Mouse (Mus musculus) heart, postnatal 0 days (tissue): Measurements from ENCODE around the gene Iars2. TPM values are rescaled to one million over a fixed set of nuclear protein-coding genes. Genes with fewer than 3 reads are reported as not detected.

Experiments used
- ATAC-seq: fragments of 200-750 bp; cut with Nextera tagmentation; 2 replicates; pipeline ENCODE4 v1.8.0; 2017; ENCODE audit warnings: low read depth, moderate number of reproducible peaks, moderate library complexity; ENCODE audit not compliant: insufficient read depth
- DNase-seq: peaks from one replicate; pipeline ENCODE4 v3.0.0-alpha.2; 2016; ENCODE audit warnings: low spot score
- H3K27ac ChIP-seq: fragments of 300-500 bp; sonication (generic); 2 replicates; pipeline ENCODE4 v1.5.1; 2014; ENCODE audit warnings: low read depth, mild to moderate bottlenecking
- H3K27me3 ChIP-seq: fragments of 300-500 bp; sonication (generic); 2 replicates; pipeline ENCODE4 v1.6.1; 2014; ENCODE audit warnings: low read length, mixed read lengths; ENCODE audit not compliant: control insufficient read depth, insufficient read depth
- H3K36me3 ChIP-seq: fragments of 300-500 bp; sonication (generic); replicated peaks from 2 replicates; pipeline ENCODE4 v1.6.1; 2014; ENCODE audit warnings: low read length, mixed read lengths; ENCODE audit not compliant: control insufficient read depth, insufficient read depth
- H3K4me1 ChIP-seq: fragments of 300-500 bp; sonication (generic); 2 replicates; pipeline ENCODE4 v1.6.1; 2014; ENCODE audit warnings: antibody characterized with exemption; ENCODE audit not compliant: control insufficient read depth, insufficient read depth
- H3K4me2 ChIP-seq: fragments of 300-500 bp; sonication (generic); 2 replicates; pipeline ENCODE4 v1.6.1; 2014; ENCODE audit warnings: low read depth, mild to moderate bottlenecking, low read length, moderate library complexity
- H3K4me3 ChIP-seq: fragments of 300-500 bp; sonication (generic); 2 replicates; pipeline ENCODE4 v1.5.1; 2014; ENCODE audit warnings: low read depth, low read length
- H3K9ac ChIP-seq: fragments of 300-500 bp; sonication (generic); replicated peaks from 2 replicates; pipeline ENCODE4 v1.6.1; 2014; ENCODE audit warnings: low read depth, low read length, mixed read lengths
- H3K9me3 ChIP-seq: fragments of 300-500 bp; sonication (generic); replicated peaks from 2 replicates; pipeline ENCODE4 v1.6.1; 2016; ENCODE audit warnings: low read length; ENCODE audit not compliant: control insufficient read depth
- CTCF ChIP-seq: IDR thresholded peaks from 2 replicates; pipeline ENCODE4 v1.5.1; 2016; ENCODE audit warnings: antibody characterized with exemption, control low read depth, low read depth
- EP300 ChIP-seq: IDR thresholded peaks from 2 replicates; pipeline ENCODE4 v1.6.1; 2016; ENCODE audit warnings: antibody characterized with exemption, low read depth
- WGBS: fragments of 180-500 bp; shearing (Covaris S2); extraction: QIAGEN DNeasy Blood & Tissue Kit; methylation state at CpG from one replicate; pipeline ENCODE4 v1.1.7; 2014; 5-methylcytosine and 5-hydroxymethylcytosine counted together
- polyA plus RNA-seq: library from polyadenylated mRNA; unstranded; fragments of >200 nt; fragmentation: Nextera tagmentation; extraction: Ambion mirVana; gene quantifications from 2 replicates; pipeline ENCODE4 v1.2.1, GENCODE M21; 2015
- total RNA-seq: library from RNA; depleted of rRNA; stranded (reverse); fragments of >200 nt; gene quantifications from 2 replicates; pipeline ENCODE4 v1.2.3, GENCODE M21; 2014; ENCODE audit warnings: low replicate concordance

Iars2 gene
- total and polyA plus RNA-seq, 2 experiments from 2014 or later: 38.9 to 102 TPM

DNA sequence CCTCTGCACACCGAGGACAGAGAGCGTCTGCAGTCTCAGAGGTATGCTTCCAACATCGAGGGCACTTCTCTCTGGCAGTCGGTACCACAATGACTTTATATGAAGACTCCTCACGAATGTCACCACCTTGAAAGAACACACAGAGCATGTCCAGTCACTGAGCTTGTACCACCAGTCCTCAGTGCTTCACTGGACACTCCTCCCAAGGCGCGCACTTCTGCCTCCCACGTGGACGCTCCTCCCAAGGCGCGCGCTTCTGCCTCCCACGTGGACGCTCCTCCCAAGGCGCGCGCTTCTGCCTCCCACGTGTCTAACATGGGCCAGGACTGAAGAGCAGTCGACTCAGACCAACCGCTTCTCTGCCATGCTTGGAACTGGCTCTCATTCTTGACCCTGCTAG is 42.1 kb downstream of the Iars2 start:
- Histone ChIP-seq H3K9me3 (no peaks in the 10 kb centered on the region), H3K4me3 (no peak overlapping the region), H3K4me1 (peaks cover 8% of the 10 kb centered on the region), H3K27me3 (no peaks in the 10 kb centered on the region), H3K36me3 (peaks cover 70% of the 10 kb centered on the region), H3K27ac (no peak overlapping the region), H3K9ac (no peak overlapping the region), H3K4me2 (no peak overlapping the region)
- ATAC-seq: no peak
- TF ChIP-seq EP300 (no peak), CTCF (no peak)
- DNase-seq: no peak
- 79% methylated on average over 20 of the region's 20 CpGs for WGBS

DNA sequence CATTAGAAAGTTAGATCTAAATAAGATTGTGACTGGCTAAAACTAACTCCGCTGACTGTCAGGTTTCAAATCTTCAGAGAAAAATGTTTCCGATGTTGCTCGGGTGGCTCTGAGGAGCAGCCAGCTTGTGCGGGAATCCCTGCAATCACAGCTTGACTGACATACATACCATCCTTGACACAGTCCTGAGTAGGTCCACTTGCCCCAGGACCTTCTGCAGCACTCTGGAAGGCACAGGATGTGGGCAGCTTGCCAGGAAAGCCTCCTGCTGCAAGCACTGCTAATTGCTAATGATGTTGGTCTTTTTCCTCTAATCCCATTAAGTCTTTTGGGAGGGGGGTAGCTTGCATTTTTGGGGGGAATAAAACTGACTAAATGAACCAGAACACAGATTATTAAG is 44.0 kb downstream of the Iars2 start:
- peak; percentile 40 for DNase-seq
- Histone ChIP-seq H3K36me3 (peaks cover 68% of the 10 kb centered on the region), H3K4me3 (no peak overlapping the region), H3K27ac (peak overlapping the region; percentile 20; the same call in 1 of the 2 replicates), H3K27me3 (no peaks in the 10 kb centered on the region), H3K9ac (no peak overlapping the region), H3K4me1 (peaks cover 8% of the 10 kb centered on the region), H3K4me2 (no peak overlapping the region), H3K9me3 (no peaks in the 10 kb centered on the region)
- no peak for TF ChIP-seq EP300
- 0 out of 2 replicates have a peak, but pooled peaks have one; percentile 2 for TF ChIP-seq CTCF
- 30% methylated on average over 4 of the region's 4 CpGs for WGBS
- peak; percentile 64 for ATAC-seq

DNA sequence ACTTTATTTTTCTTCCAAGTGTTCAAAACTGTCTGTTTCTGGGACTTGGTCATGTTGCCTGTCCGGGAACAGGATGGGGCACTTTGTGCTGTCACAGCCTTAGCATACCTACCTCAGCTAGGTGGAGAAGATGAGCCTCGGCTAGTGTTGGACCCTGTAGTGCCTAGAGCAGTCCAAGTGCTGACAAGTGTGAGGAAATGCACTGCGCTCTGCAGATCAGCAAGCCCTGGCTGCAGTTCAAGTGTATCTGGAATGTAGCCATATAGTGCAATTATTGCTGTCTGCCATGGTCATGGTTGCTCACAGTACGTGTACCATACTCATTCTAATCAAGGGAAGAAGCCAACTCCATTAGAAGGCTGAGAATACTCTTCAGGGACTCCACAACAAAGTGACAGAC is 44.5 kb downstream of the Iars2 start:
- 6% methylated on average over 4 of the region's 4 CpGs for WGBS
- H3K4me1 ChIP-seq: peaks cover 8% of the 10 kb centered on the region
- H3K9me3 ChIP-seq: no peaks in the 10 kb centered on the region
- no peaks in the 10 kb centered on the region for H3K27me3 ChIP-seq
- H3K9ac ChIP-seq: no peak overlapping the region
- H3K4me2 ChIP-seq: no peak overlapping the region
- DNase-seq (peak; percentile 85), ATAC-seq (peak; percentile 88)
- H3K27ac ChIP-seq: peak overlapping the region; percentile 20; the same call in 1 of the 2 replicates
- peaks cover 69% of the 10 kb centered on the region for H3K36me3 ChIP-seq
- H3K4me3 ChIP-seq: no peak overlapping the region
- TF ChIP-seq EP300 (no peak), CTCF (no peak)

DNA sequence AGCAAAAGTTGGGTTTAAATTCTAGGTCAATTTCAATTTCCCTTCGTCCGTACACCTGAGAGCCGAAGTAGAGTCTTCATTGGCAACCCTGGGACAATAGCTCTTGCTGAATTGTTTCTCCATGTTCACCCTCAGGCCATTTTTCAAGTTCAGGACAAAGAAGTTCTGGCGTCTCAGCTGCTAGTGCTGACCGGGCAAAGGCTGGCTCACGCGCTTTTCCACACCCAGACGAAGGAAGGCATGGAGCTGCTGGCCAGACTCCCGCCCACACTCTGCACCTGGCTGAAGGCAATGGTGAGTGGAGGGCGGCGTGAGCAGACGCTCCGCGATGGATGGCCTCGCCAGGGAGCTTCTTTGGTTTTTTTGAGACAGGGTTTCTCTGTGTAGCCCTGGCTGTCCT is 45.9 kb downstream of the Iars2 start:
- H3K36me3 ChIP-seq: peaks cover 80% of the 10 kb centered on the region
- no peaks in the 10 kb centered on the region for H3K27me3 ChIP-seq
- WGBS: 91% methylated on average over 15 of the region's 15 CpGs
- no peak for ATAC-seq
- no peaks in the 10 kb centered on the region for H3K9me3 ChIP-seq
- no peak for DNase-seq
- no peak overlapping the region for H3K4me3 ChIP-seq
- H3K4me1 ChIP-seq: peaks cover 8% of the 10 kb centered on the region
- H3K27ac ChIP-seq: no peak overlapping the region
- H3K4me2 ChIP-seq: no peak overlapping the region
- H3K9ac ChIP-seq: no peak overlapping the region
- TF ChIP-seq EP300: no peak
- no peak for TF ChIP-seq CTCF

DNA sequence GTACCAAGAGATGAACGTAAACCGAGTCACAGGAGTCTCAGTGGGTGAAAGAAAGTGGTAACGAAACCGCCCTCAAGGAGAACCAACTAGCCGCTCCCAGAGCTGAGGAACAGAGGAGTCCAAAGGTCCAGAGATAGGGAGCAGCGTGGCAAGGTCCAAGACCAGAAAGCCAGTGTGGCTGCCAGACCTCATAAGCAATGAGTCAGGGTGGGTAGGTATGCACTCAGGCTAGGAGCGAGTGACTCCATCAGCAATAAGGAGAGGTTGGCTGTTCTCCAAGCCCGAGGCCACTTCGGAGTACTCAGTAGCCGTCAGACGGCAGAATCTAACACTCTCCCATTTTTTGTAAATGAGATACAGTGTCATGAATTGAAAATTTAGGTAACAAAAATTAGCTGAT is 46.4 kb downstream of the Iars2 start:
- ATAC-seq: no peak

DNA sequence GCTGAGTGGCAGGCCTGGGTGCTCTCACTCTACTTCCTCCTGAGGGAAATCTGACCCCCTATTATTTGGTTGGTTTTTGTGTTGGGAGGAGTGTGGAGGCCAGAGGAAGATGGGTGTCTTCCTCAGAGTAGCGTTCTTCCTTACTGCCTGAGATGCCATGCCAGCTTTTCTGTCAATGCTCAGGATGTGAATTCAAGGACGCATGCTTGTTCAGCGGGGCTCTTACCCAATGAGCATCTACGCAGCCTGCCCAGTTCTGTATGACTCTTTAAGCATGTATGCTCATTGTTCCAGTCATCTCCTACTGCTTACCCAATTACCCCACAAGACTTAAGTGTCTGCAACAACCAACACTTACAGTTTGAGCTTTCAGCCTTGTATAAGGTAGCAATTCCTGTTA is 48.6 kb downstream of the Iars2 start:
- ATAC-seq: no peak
- H3K9me3 ChIP-seq: no peaks in the 10 kb centered on the region
- peaks cover 78% of the 10 kb centered on the region for H3K36me3 ChIP-seq
- peaks cover 8% of the 10 kb centered on the region for H3K4me1 ChIP-seq
- no peaks in the 10 kb centered on the region for H3K27me3 ChIP-seq
- H3K27ac ChIP-seq: no peak overlapping the region
- no peak overlapping the region for H3K4me3 ChIP-seq
- H3K9ac ChIP-seq: no peak overlapping the region
- TF ChIP-seq EP300 (no peak), CTCF (no peak)
- WGBS: 97% methylated on average over 4 of the region's 4 CpGs
- no peak for DNase-seq
- H3K4me2 ChIP-seq: no peak overlapping the region

More for the DNA sequence above, 46.4 kb downstream of the Iars2 start:
- peaks cover 8% of the 10 kb centered on the region for H3K4me1 ChIP-seq
- H3K9me3 ChIP-seq: no peaks in the 10 kb centered on the region
- DNase-seq: no peak
- H3K27ac ChIP-seq: no peak overlapping the region
- no peaks in the 10 kb centered on the region for H3K27me3 ChIP-seq
- TF ChIP-seq CTCF: no peak
- TF ChIP-seq EP300: no peak
- H3K4me2 ChIP-seq: no peak overlapping the region
- 68% methylated on average over 11 of the region's 11 CpGs for WGBS
- peaks cover 80% of the 10 kb centered on the region for H3K36me3 ChIP-seq
- H3K4me3 ChIP-seq: no peak overlapping the region
- no peak overlapping the region for H3K9ac ChIP-seq
